Mouse (Mus musculus) thymus, adult 2 months (tissue): ENCODE measurements around the gene Ccl12.

ENCODE experiments used
- CTCF ChIP-seq: fragments of 200-500 bp; IDR thresholded peaks from 2 replicates; pipeline ENCODE4 v1.5.1; 2012; ENCODE audit warnings: mild to moderate bottlenecking, control low read depth, low read length, moderate library complexity, borderline replicate concordance; ENCODE audit not compliant: control insufficient read depth, poor library complexity, insufficient read depth; ENCODE audit errors: extremely low read depth
- POLR2A ChIP-seq: fragments of 200-500 bp; IDR thresholded peaks from 2 replicates; pipeline ENCODE4 v1.6.1; 2012; ENCODE audit warnings: mild to moderate bottlenecking, low read length, control low read depth, moderate library complexity; ENCODE audit not compliant: control insufficient read depth, poor library complexity, insufficient read depth; ENCODE audit errors: extremely low read depth

DNA sequence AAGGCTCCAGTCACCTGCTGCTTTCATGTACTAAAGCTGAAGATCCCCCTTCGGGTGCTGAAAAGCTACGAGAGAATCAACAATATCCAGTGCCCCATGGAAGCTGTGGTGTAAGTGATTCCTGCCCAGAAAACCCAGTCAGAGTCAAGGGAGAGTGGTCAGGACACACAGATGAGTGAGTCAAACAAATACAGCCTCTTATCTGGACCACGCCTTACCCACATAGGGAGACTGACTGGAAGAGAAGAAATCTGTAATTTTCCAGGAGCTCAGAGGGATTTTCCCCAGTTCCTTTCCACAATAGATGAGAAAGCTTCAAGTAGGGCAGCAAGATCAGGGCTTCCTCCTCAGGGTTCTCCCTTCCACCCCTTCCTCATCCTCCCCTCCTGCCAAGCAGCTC, 14.4 kb downstream of the Ccl12 start:
- TF ChIP-seq POLR2A, result no peak
- no peak for TF ChIP-seq CTCF
